Mouse (Mus musculus) spleen, adult 2 months (tissue): ENCODE data around the gene Zfp423. TPM values are rescaled to one million over a fixed set of nuclear protein-coding genes. Genes with fewer than 3 reads are reported as not detected.

Source experiments
- DNase-seq, 2 experiments: peaks; one replicate each; pipeline versions ENCODE4 v3.0.0 to v3.0.0-alpha.2; 2012 to 2021; ENCODE audit warnings: low spot score in 2 of 2, low read depth in 1 of 2
- H3K27ac ChIP-seq: fragments of 200-500 bp; 2 replicates; pipeline ENCODE4 v1.5.1; 2012; ENCODE audit warnings: low read length, inconsistent platforms; ENCODE audit not compliant: insufficient read depth
- H3K27me3 ChIP-seq: fragments of 200-500 bp; 2 replicates; pipeline ENCODE4 v1.6.1; 2012; ENCODE audit warnings: mild to moderate bottlenecking, moderate library complexity, low read length, inconsistent platforms; ENCODE audit not compliant: control insufficient read depth, insufficient read depth
- H3K36me3 ChIP-seq: fragments of 200-500 bp; 2 replicates; pipeline ENCODE4 v1.6.1; 2012; ENCODE audit warnings: mild to moderate bottlenecking, low read length, inconsistent platforms; ENCODE audit not compliant: control insufficient read depth, insufficient read depth
- H3K4me1 ChIP-seq: fragments of 200-500 bp; 2 replicates; pipeline ENCODE4 v1.6.1; 2011; ENCODE audit warnings: inconsistent platforms; ENCODE audit not compliant: control insufficient read depth, insufficient read depth, insufficient read length
- H3K4me3 ChIP-seq: fragments of 200-500 bp; 2 replicates; pipeline ENCODE4 v1.5.1; 2011; ENCODE audit warnings: mild to moderate bottlenecking, inconsistent platforms; ENCODE audit not compliant: insufficient read depth, insufficient read length; ENCODE audit errors: extremely low read depth
- CTCF ChIP-seq: fragments of 200-500 bp; IDR thresholded peaks from 2 replicates; pipeline ENCODE4 v1.5.1; 2011; ENCODE audit warnings: mild to moderate bottlenecking, inconsistent platforms; ENCODE audit not compliant: insufficient read depth, insufficient read length, insufficient replicate concordance; ENCODE audit errors: extremely low read depth
- POLR2A ChIP-seq: fragments of 200-500 bp; IDR thresholded peaks from 2 replicates; pipeline ENCODE4 v1.6.1; 2011; ENCODE audit warnings: low read depth, low read length, inconsistent platforms
- WGBS: fragments of 180-500 bp; shearing (Covaris S2); methylation state at CpG from one replicate; pipeline ENCODE4 v1.1.7; 2018; 5-methylcytosine and 5-hydroxymethylcytosine counted together
- polyA plus RNA-seq: library from polyadenylated mRNA; depleted of rRNA; stranded (reverse); fragments of >200 nt; gene quantifications from 2 replicates; pipeline ENCODE4 v1.2.3, GENCODE M21; 2012

Gene Zfp423
- polyA plus RNA-seq, 1 experiment: 4.6 TPM

DNA sequence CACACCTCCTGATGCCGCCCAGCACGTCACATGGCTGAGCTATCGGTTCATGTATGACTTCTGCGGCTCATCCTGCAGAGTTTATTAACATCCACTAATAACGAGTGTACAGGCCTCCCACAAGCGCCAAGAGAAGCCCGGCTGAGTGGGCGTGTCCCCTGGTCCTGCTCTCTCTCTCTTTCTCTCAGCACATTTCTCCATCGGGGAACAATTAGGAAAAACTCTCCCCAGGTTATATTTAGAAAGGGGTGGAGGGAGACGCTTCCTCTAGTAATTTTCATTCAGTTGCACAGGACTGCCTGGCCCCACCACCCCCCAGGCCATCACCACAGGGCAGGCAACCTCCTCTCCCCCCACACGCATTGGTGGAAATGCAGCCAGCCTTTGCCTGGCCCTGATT is 137.2 kb downstream of the Zfp423 start:
- H3K27me3 ChIP-seq: no peaks in the 10 kb centered on the region
- no peak overlapping the region for H3K27ac ChIP-seq
- no peak overlapping the region for H3K4me3 ChIP-seq

GRCm38 (mm10) chr8:87821655-87822054 is 137.7 kb downstream of the Zfp423 start:
- Histone ChIP-seq H3K4me1 (no peaks in the 10 kb centered on the region), H3K27ac (no peak overlapping the region), H3K27me3 (no peaks in the 10 kb centered on the region), H3K4me3 (no peak overlapping the region), H3K36me3 (no peaks in the 10 kb centered on the region)
- TF ChIP-seq CTCF: no peak
- no peak for TF ChIP-seq POLR2A
- WGBS: 88% methylated on average over 2 of the region's 2 CpGs
- DNase-seq: no peak

More for the DNA sequence above, 137.2 kb downstream of the Zfp423 start:
- TF ChIP-seq POLR2A (no peak), CTCF (no peak)
- Histone ChIP-seq H3K4me1 (no peaks in the 10 kb centered on the region), H3K36me3 (no peaks in the 10 kb centered on the region)
- WGBS: 77% methylated on average over 11 of the region's 11 CpGs
- no peak for DNase-seq

GRCm38 (mm10) chr8:87819263-87819662 is 140.1 kb downstream of the Zfp423 start:
- no peak overlapping the region for H3K4me3 ChIP-seq
- no peak overlapping the region for H3K27ac ChIP-seq
- DNase-seq: no peak
- H3K4me1 ChIP-seq: no peaks in the 10 kb centered on the region
- TF ChIP-seq POLR2A: no peak
- no peak for TF ChIP-seq CTCF
- no peaks in the 10 kb centered on the region for H3K27me3 ChIP-seq
- 92% methylated on average over 3 of the region's 3 CpGs for WGBS
- H3K36me3 ChIP-seq: no peaks in the 10 kb centered on the region

GRCm38 (mm10) chr8:87818506-87818905 is 140.9 kb downstream of the Zfp423 start:
- 89% methylated on average over 7 of the region's 7 CpGs for WGBS
- Histone ChIP-seq H3K27me3 (no peaks in the 10 kb centered on the region), H3K36me3 (no peaks in the 10 kb centered on the region), H3K4me1 (no peaks in the 10 kb centered on the region), H3K4me3 (no peak overlapping the region), H3K27ac (no peak overlapping the region)
- TF ChIP-seq POLR2A (no peak), CTCF (no peak)
- no peak for DNase-seq

DNA sequence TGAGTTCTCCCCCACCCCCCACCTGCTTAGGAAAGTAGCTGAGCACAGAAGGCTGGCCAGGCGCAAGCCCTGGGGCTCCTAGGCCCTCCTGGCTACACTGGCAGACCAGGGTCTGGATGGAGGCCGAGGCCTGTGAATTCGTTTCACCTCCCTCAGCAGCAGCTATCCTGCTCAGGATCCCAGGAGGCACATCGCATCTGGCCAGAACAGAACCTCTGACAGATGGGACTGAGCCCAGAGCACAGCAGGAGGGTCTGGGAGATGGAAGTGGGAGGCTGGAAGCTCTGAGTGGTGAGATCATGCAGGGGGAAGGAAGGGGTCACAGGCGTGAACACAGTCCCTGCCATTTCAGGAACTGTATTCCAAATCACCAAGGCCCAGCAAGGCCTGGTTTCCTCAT is 143.3 kb downstream of the Zfp423 start:
- Histone ChIP-seq H3K36me3 (no peaks in the 10 kb centered on the region), H3K4me3 (no peak overlapping the region), H3K27ac (no peak overlapping the region), H3K4me1 (no peaks in the 10 kb centered on the region), H3K27me3 (no peaks in the 10 kb centered on the region)
- no peak for DNase-seq
- TF ChIP-seq POLR2A: no peak
- TF ChIP-seq CTCF: no peak
- WGBS: 79% methylated on average over 5 of the region's 5 CpGs

GRCm38 (mm10) chr8:87812661-87813060 is 146.7 kb downstream of the Zfp423 start:
- no peaks in the 10 kb centered on the region for H3K4me1 ChIP-seq
- H3K36me3 ChIP-seq: no peaks in the 10 kb centered on the region
- TF ChIP-seq CTCF: no peak
- TF ChIP-seq POLR2A: no peak
- DNase-seq: no peak
- 80% methylated on average over 12 of the region's 12 CpGs for WGBS
- H3K4me3 ChIP-seq: no peak overlapping the region
- no peaks in the 10 kb centered on the region for H3K27me3 ChIP-seq
- no peak overlapping the region for H3K27ac ChIP-seq

DNA sequence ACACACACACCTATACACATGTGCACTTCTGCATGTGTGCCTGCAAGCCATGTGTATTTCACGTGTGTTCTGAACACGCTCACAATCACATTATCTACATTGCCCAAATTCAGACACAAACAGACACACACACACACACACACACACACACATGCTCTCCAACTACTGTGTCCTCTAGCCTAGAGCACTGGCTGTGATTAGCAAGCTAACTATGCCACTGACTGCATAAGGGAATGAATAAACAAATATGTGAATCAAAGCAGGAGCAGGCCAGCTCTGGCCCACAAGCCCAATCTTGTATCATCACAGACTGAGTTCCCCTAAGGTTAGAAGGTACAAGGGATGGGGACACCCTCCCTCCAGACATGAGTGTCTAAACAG is 147.3 kb downstream of the Zfp423 start:
- WGBS: 85% methylated on average over 2 of the region's 2 CpGs
- TF ChIP-seq POLR2A (no peak), CTCF (no peak)
- DNase-seq: no peak
- no peaks in the 10 kb centered on the region for H3K36me3 ChIP-seq
- H3K4me1 ChIP-seq: no peaks in the 10 kb centered on the region
- no peak overlapping the region for H3K4me3 ChIP-seq
- no peak overlapping the region for H3K27ac ChIP-seq
- H3K27me3 ChIP-seq: no peaks in the 10 kb centered on the region
